Mouse (Mus musculus): ENCODE measurements around the gene Kpna2.
"Not testable (repeated sequence)": the region's sequence is repeated elsewhere in the genome, so short reads cannot be mapped to it uniquely, and the experiment has no call there.

The Kpna2 gene

DNA sequence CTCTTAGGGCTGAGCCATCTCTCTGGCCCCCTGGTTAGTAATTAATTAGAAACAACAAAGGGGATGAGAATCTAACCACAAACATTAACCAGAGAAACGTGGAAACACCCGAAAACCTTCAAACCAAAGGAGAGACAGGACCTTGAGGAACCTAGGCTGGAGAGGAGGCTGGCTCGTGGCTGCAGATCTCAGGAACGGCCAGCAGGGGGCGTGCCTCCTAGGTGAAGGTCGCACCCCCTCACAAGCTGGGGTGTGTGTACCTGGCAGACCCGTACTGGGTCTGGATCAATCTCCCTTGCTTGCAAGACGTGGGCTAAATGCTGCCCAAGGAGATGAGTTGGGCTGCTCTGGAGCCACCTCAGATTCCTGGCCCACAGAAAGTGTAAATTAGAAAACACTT, 19.3 kb upstream of the Kpna2 start:
- DNase-seq = no peak

- no peak for DNase-seq
These were observed 18.1 kb upstream of the Kpna2 start for GRCm38 (mm10) chr11:107017339-107017886.

DNA sequence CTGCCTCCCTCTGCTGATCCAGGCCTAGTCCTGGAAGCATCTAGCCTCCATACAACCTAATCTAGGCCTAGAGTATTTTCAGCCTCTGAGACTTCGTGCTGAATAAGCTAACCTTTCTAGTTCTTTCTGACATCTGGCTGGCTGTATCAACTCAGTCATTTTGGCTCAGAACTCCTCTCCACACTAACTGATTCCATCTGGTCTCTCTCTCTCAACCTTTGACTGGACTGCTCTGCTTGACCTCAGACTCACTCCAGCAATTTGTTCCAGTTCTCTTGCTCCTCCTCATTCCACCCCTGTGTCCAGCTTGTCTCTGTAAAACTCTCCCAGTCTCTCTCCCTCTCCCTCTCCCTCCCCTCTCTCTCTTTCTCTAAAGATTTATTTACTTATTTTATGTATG, 17.6 kb upstream of the Kpna2 start:
- DNase-seq = no peak

GRCm38 (mm10) chr11:107015535-107016187, 16.3 kb upstream of the Kpna2 start:
- DNase-seq = not testable (repeated sequence)

- peak; percentile 45 to 53 for DNase-seq
These were observed 15.4 kb upstream of the Kpna2 start for GRCm38 (mm10) chr11:107014597-107015309.

GRCm38 (mm10) chr11:107014020-107014585, 14.8 kb upstream of the Kpna2 start:
- DNase-seq = no peak

DNA sequence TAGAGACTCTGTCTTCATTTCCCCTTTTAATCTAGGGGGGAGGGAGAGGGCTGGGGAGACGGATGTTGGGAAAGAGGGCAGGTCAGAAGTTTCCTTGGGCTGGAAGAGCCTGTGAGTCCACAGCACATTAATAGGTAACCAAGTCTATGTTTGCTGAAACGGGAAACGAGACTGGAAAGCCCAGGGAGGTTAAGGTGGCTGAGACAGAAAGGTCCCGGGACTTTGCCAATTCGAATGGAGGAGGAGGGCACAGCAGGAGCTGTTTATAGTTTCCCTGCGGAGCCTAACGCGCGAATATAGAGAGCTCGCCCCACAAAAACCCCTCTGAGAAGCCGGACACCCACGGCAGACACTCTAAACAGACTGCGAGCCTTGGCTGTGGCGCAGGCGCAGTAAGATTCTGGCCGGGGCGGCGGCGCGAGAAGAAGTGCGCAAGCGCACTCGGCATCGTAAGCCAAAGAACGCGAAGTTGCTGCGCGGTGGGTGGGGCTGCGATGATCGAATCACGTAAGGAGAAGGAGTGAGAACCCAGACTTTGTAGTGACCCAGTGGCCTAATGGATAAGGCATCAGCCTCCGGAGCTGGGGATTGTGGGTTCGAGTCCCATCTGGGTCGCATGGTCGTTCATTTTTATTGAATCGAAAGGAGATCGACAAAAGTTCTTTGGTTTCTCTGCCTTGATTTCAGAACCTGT, 13.1 kb upstream of the Kpna2 start:
- DNase-seq = peak; percentile 96 to 97

DNA sequence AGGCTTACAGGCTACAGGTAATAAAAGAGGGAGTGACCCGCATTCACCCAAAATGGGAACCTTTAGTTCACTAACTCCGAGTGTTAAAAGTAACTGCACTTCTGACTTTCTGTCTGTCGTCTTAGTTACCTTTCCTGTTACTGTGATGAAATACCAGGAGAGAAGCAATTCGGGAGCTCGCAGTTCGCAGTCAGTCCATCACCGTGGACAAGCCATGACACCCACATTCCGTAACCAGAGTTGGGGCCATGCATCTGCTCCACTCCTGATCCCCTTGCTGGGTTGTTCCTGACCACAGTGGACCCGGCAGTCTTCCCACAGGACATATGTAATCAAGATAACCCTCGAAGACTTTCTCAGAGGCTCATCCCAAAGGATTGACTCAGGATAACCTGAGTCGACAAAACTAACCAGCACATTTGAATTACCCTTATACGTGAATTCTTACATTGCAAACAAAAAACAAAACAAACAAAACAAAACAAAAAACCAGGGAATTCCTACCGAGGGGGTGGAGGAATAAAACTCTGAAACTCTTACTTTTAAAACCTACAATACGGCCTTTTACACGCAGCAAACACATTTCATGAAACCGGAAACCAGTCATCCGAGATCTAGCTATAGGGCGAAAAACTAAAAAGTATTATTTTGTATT, 12.5 kb upstream of the Kpna2 start:
- DNase-seq = no peak

DNA sequence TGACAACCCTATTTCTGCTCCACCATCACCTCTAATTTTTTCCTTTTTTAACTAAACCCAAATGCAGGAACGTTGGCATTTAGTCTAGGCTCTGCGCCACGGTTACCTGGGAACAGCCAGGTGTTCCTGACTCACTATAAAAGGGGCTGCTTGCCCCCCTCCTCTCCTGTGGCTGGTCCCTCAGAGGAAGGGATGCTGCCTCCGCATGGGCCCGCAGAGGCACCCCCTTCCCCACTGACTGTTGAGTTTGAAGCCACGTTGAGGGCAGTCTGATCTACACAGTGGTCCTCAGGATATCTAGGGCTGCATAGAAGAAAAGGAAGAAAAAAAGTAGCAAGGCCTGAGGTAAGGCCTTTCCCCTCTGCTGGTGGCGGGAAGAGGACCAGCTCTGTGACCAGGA, 11.8 kb upstream of the Kpna2 start:
- DNase-seq = no peak

DNA sequence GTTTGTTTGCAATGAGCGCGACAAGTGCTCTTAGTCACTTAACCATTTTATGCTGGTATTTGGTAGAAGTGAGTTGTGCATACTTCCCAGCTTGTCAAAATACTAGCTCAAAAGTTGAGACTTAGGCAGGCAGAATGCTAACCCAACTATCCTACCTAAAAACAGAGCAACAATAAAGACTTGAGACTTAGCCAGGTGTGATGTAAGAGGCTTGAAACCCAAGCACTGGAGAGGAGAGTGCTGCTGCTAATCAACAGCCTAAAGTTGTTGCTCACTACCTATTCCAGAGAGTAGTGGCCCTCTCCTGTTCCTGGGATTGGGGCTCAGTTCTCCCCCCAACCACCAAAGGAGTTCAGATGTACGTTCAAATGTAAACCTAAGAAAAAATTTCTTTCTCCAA, 11.1 kb upstream of the Kpna2 start:
- DNase-seq = no peak

DNA sequence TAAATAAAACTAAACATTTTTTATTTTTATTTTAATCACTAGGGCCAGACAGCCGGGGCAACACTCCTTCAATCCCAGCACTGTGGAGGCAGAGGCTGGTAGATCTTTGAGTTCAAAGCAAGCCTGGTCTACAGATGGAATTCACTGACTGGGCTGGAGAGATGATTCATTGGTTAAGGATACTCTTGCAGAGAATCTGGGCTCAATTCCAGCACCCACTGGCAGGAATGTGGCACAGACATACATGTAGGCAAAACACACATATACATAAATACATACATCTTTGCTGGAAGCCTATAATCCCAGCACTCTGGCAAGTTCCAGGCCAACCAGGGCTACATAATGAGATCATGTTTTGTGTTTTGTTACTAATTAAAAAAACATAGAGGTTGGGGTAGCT, 6.2 kb upstream of the Kpna2 start:
- DNase-seq = no peak

GRCm38 (mm10) chr11:107001760-107002675, 2.7 kb upstream of the Kpna2 start:
- DNase-seq = no peak

DNA sequence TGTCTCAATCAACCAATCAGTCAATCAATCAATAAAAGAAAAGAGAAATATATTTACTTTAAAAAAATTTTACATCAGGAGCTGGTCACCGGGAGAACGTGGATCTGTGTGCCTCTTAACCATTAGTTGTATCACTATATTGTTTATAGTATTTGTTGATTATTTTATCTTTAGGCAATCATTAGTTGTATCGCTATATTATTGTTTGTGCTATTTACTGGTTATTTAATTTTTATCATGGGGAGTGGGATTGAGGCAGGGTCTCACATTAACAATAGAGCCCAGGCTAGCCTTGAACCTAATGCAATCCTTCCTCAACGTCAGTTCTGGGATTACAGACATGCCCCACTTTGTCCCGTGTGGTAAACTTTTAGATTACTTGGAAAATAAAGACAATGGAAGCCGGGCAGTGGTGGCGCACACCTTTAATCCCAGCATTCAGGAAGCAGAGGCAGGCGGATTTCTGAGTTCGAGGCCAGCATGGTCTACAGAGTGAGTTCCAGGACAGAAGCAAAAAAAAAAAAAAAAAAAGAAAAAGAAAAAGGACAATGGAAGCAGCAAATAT, 690 bp upstream of the Kpna2 start:
- no peak for DNase-seq

GRCm38 (mm10) chr11:106998651-106999150, 640 bp downstream of the Kpna2 start:
- DNase-seq = no peak

DNA sequence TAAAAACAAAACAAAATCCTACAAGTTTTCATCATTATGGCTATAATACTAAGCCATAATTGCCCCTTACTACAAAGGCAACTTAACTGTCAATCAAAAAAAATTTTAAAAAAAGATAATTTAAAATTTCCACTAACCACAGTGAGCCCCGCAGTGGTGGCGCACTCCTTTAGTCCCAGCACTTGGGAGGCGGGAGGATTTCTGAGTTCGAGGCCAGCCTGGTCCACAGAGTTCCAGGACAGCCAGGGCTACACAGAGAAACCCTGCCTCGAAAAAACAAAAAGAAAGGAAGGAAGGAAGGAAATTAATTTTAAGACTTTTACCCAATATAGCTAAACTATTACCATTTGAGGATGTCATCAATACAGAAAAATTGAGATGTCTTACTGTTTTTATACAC, 1.4 kb downstream of the Kpna2 start:
- DNase-seq = no peak

DNA sequence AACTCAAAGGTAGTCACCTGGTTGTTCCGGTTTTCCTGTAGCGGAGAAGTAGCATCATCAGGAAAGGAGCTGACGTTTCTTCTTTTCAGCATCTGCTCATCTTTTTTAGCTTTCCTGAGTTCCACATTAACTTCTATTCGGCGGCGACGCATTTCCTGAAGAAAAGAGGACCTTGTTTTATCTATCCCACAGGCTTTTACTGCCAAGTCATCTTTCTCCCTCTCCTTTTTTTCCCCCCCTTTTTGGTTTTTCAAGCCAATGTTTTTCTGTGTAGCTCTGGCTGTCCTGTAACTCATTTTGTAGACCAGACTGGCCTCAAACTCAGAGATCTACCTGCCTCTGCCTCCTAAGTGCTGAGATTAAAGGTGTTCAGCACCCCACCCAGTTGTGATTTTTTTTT, 2.8 kb downstream of the Kpna2 start:
- not testable (repeated sequence) for DNase-seq

GRCm38 (mm10) chr11:106994246-106995085, 4.9 kb downstream of the Kpna2 start:
- no peak for DNase-seq

DNA sequence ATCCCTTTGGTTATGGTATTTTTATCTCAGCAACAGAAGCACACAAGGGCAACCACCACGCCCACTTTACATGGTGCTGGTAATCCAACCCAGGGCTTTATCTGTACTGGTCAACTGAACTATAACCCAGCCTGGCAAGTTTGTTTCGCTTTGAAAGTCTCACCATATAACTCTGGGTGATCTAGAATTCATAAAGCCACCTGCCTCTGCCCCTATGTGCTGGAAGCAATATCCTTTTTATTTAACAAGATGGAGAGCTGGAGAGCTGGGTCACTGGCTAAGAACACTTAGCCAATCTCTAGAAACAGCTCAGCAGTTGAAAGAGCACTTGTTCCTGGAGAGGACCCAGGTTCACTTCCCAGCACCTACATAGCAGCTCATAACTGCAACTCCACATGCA, 12.0 kb downstream of the Kpna2 start:
- DNase-seq = no peak

- DNase-seq = not testable (repeated sequence)
These were observed 13.2 kb downstream of the Kpna2 start for GRCm38 (mm10) chr11:106985979-106986604.

DNA sequence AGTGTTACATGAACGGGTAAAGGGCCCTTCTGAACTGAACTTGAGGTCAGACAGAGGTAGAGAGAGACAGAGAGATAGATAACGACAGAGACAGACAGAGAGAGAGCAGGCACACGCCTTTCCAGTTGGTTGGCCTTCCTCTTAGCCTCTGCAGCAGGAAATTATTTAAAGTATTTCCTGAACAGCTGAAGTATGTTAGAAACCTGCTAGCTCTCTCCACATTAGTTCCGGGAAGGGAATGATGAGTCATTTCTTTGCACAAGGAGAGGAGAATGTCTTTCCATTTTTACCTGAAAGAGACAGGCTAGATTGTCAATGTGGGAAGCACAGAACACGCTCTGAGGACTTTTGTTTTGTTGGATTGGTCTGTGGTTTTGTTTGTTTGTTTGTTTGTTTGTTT, 17.0 kb downstream of the Kpna2 start:
- no peak for DNase-seq

Measured in thymus, postnatal 36 days (tissue).